Mouse (Mus musculus) neutrophil, adult 5-6 weeks (primary cell): ENCODE data around the gene Hcrtr2. TPM values are rescaled to one million over a fixed set of nuclear protein-coding genes. Genes with fewer than 3 reads are reported as not detected.

Source experiments
- ATAC-seq: fragments of 151-379, 151-347 bp; 2 replicates; pipeline ENCODE4 v1.8.0; 2017; ENCODE audit warnings: mild to moderate bottlenecking, moderate TSS enrichment; ENCODE audit not compliant: insufficient number of reproducible peaks, poor library complexity, low FRiP score, severe bottlenecking; ENCODE audit errors: extremely low read depth
- total RNA-seq: library from RNA; stranded (forward); fragments of 200-1000 nt; gene quantifications from 2 replicates; pipeline ENCODE4 v1.2.3, GENCODE M21; 2017

Gene Hcrtr2
- total RNA-seq, 1 experiment from 2014 or later = 7.4 TPM

- no peak for ATAC-seq
Observed at GRCm38 (mm10) chr9:76237243-76237642, 86.4 kb downstream of the Hcrtr2 start.

- ATAC-seq = peak; percentile 76; the same call in 1 of the 2 replicates
Observed at GRCm38 (mm10) chr9:76236626-76237025, 87.0 kb downstream of the Hcrtr2 start.

- ATAC-seq = no peak
Observed at GRCm38 (mm10) chr9:76235945-76236503, 87.6 kb downstream of the Hcrtr2 start.

- ATAC-seq = no peak
Observed at GRCm38 (mm10) chr9:76234899-76235298, 88.8 kb downstream of the Hcrtr2 start.

- peak; percentile 64 for ATAC-seq
Observed at GRCm38 (mm10) chr9:76230400-76230799, 93.3 kb downstream of the Hcrtr2 start.

- no peak for ATAC-seq
Observed at GRCm38 (mm10) chr9:76217178-76217975, 106.3 kb downstream of the Hcrtr2 start.

- no peak for ATAC-seq
Observed at GRCm38 (mm10) chr9:76214678-76215077, 109.0 kb downstream of the Hcrtr2 start.

GRCm38 (mm10) chr9:76213557-76213956 is 110.1 kb downstream of the Hcrtr2 start, which contains the start of gene Gfral:
Gfral (minus strand) TSS chr9:76213657.
- no peak for ATAC-seq

- ATAC-seq = no peak
Observed at GRCm38 (mm10) chr9:76196917-76197316, 126.7 kb downstream of the Hcrtr2 start.

GRCm38 (mm10) chr9:76179221-76179620 is 144.4 kb downstream of the Hcrtr2 start:
- no peak for ATAC-seq

Other genes with a start within 250 kb of the Hcrtr2 start
- not detected in 2 replicates for gene Gfral, start 110.2 kb downstream of the Hcrtr2 start, total RNA-seq
- gene Fam83b, start 243.3 kb upstream of the Hcrtr2 start, total RNA-seq = not detected in 2 replicates